Mouse (Mus musculus) E14TG2a.4 (cell line): ENCODE measurements around the gene Pygo2.

Experiments
- CTCF ChIP-seq: conservative IDR thresholded peaks from 2 replicates; pipeline ENCODE4 v1.5.1; 2014; ENCODE audit warnings: low read length
- POU5F1 ChIP-seq: IDR thresholded peaks from 2 replicates; pipeline ENCODE4 v1.6.1; 2014; ENCODE audit warnings: low read length, borderline replicate concordance

GRCm38 (mm10) chr3:89390699-89391662 lies 39.0 kb upstream of the Pygo2 start:
- TF ChIP-seq CTCF: no peak
- TF ChIP-seq POU5F1: no peak
